Mouse (Mus musculus) hindbrain, embryonic 13.5 days (tissue): ENCODE measurements around the gene Setd1a. TPM values are rescaled to one million over a fixed set of nuclear protein-coding genes. Genes with fewer than 3 reads are reported as not detected.
A peak's percentile ranks its signal among the peaks of the same experiment; 100 is the strongest.
"Not testable (repeated sequence)": the region's sequence is repeated elsewhere in the genome, so short reads cannot be mapped to it uniquely, and the experiment has no call there.

Source experiments
- ATAC-seq: fragments of 200-750 bp; cut with Nextera tagmentation; 2 replicates; pipeline ENCODE4 v1.8.0; 2017; ENCODE audit warnings: moderate TSS enrichment; ENCODE audit not compliant: low FRiP score
- H3K27ac ChIP-seq: fragments of 300-500 bp; sonication (generic); 2 replicates; pipeline ENCODE4 v1.5.1; 2015; ENCODE audit warnings: inconsistent platforms, mild to moderate bottlenecking, moderate library complexity
- H3K27me3 ChIP-seq: fragments of 300-500 bp; sonication (generic); 2 replicates; pipeline ENCODE4 v1.6.1; 2015; ENCODE audit warnings: mild to moderate bottlenecking, inconsistent platforms
- H3K36me3 ChIP-seq: fragments of 300-500 bp; sonication (generic); 2 replicates; pipeline ENCODE4 v1.6.1; 2015; ENCODE audit warnings: mild to moderate bottlenecking, inconsistent platforms
- H3K4me1 ChIP-seq: fragments of 300-500 bp; sonication (generic); replicated peaks from 2 replicates; pipeline ENCODE4 v1.6.1; 2015; ENCODE audit warnings: inconsistent platforms
- H3K4me2 ChIP-seq: fragments of 300-500 bp; sonication (generic); 2 replicates; pipeline ENCODE4 v1.6.1; 2015; ENCODE audit warnings: inconsistent platforms, mild to moderate bottlenecking, moderate library complexity
- H3K4me3 ChIP-seq: fragments of 300-500 bp; sonication (generic); 2 replicates; pipeline ENCODE4 v1.5.1; 2015; ENCODE audit warnings: mild to moderate bottlenecking, inconsistent platforms
- H3K9ac ChIP-seq: fragments of 300-500 bp; sonication (generic); 2 replicates; pipeline ENCODE4 v1.6.1; 2015; ENCODE audit warnings: mild to moderate bottlenecking, inconsistent platforms
- H3K9me3 ChIP-seq: fragments of 300-500 bp; sonication (generic); 2 replicates; pipeline ENCODE4 v1.6.1; 2016; ENCODE audit warnings: inconsistent platforms
- WGBS: fragments of 180-500 bp; shearing (Covaris S2); methylation state at CpG from one replicate; pipeline ENCODE4 v1.1.7; 2015; 5-methylcytosine and 5-hydroxymethylcytosine counted together
- polyA plus RNA-seq: library from polyadenylated mRNA; unstranded; fragments of >200 nt; fragmentation: Nextera tagmentation; extraction: Ambion mirVana; gene quantifications from 2 replicates; pipeline ENCODE4 v1.2.1, GENCODE M21; 2015

The Setd1a gene
- polyA plus RNA-seq, 1 experiment from 2014 or later: 20.9 TPM

DNA sequence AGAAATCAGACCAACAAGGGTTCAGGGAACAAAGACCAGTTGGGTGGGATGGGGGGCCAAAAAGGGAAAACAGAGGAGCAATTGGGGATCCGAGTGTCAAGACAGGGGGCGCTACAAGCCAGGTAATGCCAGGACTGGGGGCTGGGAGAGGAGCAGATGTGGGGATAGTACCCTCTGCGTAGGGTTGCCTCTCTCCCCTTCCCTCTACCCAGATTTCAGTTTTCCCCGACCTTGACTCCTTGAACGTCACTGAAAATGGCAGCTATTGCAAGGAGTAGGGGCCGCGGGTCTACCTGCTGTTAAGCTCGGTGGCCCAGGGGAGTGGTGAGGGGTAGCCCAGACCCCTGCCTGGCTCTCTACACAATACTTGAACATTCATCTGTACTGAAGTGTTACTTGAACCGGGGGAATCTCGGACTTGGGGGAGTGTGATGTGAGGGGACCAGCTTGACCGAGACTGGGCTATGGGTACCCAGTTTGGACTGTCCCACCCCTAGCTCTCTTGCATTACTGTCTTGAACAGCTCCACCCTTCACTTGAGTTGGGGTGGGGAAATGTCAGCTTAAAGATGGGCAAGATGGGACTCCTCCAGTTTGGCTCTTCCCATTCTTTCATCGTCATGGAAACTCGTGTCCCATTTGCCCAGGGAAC lies 8.0 kb upstream of the Setd1a start:
- peak overlapping the region; percentile 24; the same call in 1 of the 2 replicates for H3K27ac ChIP-seq
- H3K4me3 ChIP-seq: no peak overlapping the region

DNA sequence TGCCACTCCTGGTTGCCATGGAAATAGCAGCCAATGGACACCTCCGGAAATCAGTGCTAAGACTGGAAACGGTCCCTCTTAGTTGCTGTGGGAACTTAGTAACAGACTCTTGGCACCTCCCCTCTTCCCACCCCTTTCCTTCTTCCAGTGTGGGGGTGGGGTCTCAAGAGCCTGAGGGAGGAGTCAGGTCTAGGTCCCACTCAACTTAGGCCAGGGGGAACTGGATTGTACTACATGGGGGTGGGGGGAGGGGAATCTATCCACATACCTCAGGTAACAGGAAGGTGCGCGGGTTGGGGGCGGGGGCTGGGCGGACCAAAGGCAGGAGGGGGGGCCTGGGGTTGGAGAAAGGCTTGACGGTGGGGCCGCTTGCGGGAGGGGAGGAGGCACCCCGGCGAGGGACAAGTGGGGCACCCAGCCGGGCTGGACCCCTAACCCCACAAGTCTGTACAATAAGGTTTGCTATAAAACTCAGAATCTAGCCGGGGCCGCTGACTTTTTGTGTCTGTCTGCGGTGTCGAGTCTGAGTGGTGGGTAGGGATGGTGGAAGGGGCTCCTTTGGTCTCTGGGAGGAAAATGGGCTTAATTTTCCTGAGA lies 7.4 kb upstream of the Setd1a start:
- H3K27ac ChIP-seq: peak overlapping the region; percentile 75
- H3K4me1 ChIP-seq: peaks cover 30% of the 10 kb centered on the region
- H3K4me3 ChIP-seq: peak overlapping the region; percentile 43
- H3K36me3 ChIP-seq: peaks cover 46% of the 10 kb centered on the region
- no peaks in the 10 kb centered on the region for H3K27me3 ChIP-seq
- H3K9me3 ChIP-seq: no peaks in the 10 kb centered on the region
- peak overlapping the region; percentile 78 for H3K9ac ChIP-seq
- peak overlapping the region; percentile 65 for H3K4me2 ChIP-seq
- under 1% methylated on average over 16 of the region's 16 CpGs for WGBS
- peak; percentile 82 for ATAC-seq

More for the DNA sequence above, 8.0 kb upstream of the Setd1a start:
- 51% methylated on average over 13 of the region's 13 CpGs for WGBS
- Histone ChIP-seq H3K27me3 (no peaks in the 10 kb centered on the region), H3K9ac (no peak overlapping the region), H3K36me3 (peaks cover 52% of the 10 kb centered on the region), H3K9me3 (no peaks in the 10 kb centered on the region), H3K4me2 (0 out of 2 replicates have a peak overlapping the region, but pooled peaks have one; percentile 65), H3K4me1 (peaks cover 30% of the 10 kb centered on the region)
- ATAC-seq: peak; percentile 40

DNA sequence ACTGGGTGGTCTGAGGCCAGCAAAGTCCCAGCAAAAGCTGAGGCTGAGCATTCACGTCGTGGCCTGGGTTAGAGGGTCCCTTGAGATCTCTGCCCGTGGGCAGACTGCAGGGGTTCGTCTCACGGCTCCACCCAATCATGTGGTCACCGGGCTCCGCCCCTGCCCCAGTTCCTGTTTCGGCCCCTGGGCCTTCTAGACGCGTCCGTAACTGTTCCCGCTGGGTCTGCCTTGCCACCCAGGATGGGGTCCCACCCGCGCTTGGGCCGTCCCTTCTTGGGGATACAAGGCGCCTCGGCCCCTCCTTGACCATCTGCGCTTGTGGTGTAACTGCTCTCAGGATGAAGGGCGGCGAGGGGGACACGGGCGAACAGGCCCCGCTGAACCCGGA lies 6.8 kb upstream of the Setd1a start, which contains the start of gene Orai3:
Gene Orai3, plus strand, starts transcription at position 165 of the 388 bp plus-strand sequence.
- Histone ChIP-seq H3K9ac (peak within 1 kb of the TSS; percentile 78), H3K4me1 (peaks cover 30% of the 10 kb centered on the region), H3K27ac (peak within 1 kb of the TSS; percentile 75), H3K9me3 (no peaks in the 10 kb centered on the region), H3K27me3 (no peaks in the 10 kb centered on the region), H3K36me3 (peaks cover 40% of the 10 kb centered on the region), H3K4me3 (peak within 1 kb of the TSS; percentile 43), H3K4me2 (peak within 1 kb of the TSS; percentile 65)
- 0% methylated on average over 24 of the region's 24 CpGs for WGBS
- peak; percentile 57; the same call in 1 of the 2 replicates for ATAC-seq

DNA sequence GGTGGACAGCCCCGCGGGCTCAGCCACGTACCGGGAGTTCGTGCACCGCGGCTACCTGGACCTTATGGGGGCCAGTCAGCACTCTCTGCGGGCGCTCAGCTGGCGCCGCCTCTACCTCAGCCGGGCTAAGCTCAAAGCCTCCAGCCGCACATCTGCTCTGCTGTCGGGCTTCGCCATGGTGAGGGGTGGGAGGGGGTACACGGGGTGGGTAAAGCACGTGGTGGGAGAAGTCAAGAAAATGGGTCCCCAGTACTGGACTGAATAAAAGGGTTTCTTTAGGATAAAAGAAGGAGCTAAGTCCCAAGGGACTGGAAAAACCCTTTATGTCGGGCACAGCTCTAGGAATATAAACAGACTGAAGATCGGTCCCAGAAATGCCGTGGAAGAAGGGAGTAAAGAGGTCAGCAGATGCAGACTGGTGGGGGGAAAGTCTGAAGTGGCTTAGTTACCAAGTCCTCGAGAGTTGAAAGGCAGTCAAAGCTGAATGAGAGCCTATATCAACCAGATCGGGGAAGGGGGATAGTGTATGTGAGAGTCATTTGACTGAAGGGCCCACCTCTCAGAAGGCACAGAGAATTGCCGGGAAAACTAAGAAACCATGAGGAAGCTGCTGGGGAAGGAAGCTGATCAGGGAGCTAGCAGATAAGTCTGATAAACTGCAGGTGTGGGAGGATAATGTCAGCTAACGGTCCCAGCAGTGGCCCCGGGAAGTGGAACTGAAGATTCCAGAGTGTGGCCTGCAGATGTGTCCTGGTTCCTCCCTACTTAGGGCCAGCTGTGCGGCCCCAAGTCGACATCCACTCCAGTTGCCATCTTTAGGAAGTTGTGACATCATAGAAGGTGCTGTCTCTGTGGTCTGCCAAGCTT lies 6.2 kb upstream of the Setd1a start:
- peak overlapping the region; percentile 43 for H3K4me3 ChIP-seq
- peak overlapping the region; percentile 65 for H3K4me2 ChIP-seq
- H3K27me3 ChIP-seq: no peaks in the 10 kb centered on the region
- H3K9ac ChIP-seq: peak overlapping the region; percentile 78
- peak overlapping the region; percentile 75 for H3K27ac ChIP-seq
- WGBS: 5% methylated on average over 27 of the region's 27 CpGs
- peaks cover 34% of the 10 kb centered on the region for H3K36me3 ChIP-seq
- no peaks in the 10 kb centered on the region for H3K9me3 ChIP-seq
- peaks cover 30% of the 10 kb centered on the region for H3K4me1 ChIP-seq
- peak; percentile 18; the same call in 1 of the 2 replicates for ATAC-seq

DNA sequence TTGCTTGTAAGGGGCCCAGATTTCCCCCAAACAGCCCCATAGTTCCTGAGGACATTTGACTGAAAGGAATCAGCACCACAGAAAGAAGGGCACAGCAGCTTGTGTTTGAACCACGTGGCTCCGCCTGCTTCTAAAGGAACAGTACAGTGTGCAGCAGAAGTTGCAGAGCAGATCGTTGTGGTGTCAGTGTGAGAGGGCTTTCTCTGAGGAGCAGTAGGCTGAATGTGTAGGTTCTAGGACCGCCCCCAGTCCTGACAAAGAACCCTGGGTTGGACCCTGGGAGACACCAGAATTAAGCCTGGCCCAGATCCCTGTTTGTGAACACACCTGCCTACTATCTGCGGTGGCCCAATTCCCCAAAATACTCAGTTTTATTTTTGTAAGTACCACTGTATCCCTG lies 5.2 kb upstream of the Setd1a start:
- ATAC-seq: no peak
- Histone ChIP-seq H3K27ac (no peak overlapping the region), H3K4me2 (peak overlapping the region; percentile 65), H3K9me3 (no peaks in the 10 kb centered on the region), H3K4me3 (no peak overlapping the region), H3K27me3 (no peaks in the 10 kb centered on the region), H3K4me1 (peaks cover 35% of the 10 kb centered on the region), H3K36me3 (peaks cover 24% of the 10 kb centered on the region), H3K9ac (no peak overlapping the region)
- 77% methylated on average over 5 of the region's 5 CpGs for WGBS

DNA sequence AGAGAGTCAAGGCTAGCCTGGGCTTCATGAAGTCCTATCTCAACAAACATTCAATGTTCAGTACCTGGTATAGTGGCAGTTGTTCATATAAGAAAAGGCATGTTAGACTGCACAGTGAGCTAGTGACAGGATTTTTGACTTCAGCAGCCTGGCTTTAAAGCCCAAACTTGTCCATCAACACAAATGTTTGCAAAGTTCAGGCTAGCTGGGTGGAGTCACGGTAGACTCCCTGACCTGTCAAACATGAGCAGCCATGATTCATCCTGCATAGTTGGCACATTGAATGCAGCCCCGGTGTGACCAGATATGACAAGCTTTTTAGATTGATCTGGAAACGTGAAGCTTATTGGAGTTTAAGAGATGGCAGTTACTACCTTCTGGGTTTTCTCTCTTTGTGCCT lies 4.4 kb upstream of the Setd1a start:
- Histone ChIP-seq H3K4me3 (no peak overlapping the region), H3K9me3 (no peaks in the 10 kb centered on the region), H3K27me3 (no peaks in the 10 kb centered on the region), H3K4me2 (no peak overlapping the region), H3K27ac (no peak overlapping the region), H3K36me3 (peaks cover 16% of the 10 kb centered on the region), H3K9ac (no peak overlapping the region), H3K4me1 (peaks cover 35% of the 10 kb centered on the region)
- 87% methylated on average over 3 of the region's 3 CpGs for WGBS
- ATAC-seq: no peak

DNA sequence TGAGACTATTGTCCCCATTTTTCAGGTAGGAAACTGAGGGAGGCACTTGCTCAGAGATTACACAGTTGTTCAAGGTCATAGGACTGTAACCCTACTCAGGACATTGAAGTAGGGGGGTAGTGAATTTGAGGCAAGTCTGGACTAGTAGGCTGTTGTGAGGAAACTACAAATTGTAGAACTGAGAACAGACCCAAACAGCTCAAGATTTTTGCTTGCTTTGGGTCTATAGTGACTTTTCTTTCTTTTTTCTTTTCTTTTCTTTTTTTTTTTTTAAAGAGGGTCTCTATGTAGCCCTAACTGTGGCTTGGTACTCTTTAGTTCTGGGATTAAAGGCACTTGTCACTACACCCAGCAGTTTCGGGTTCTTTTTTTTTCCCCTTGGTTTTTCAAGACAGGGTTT lies 3.9 kb upstream of the Setd1a start:
- Histone ChIP-seq H3K4me3 (no peak overlapping the region), H3K27me3 (no peaks in the 10 kb centered on the region), H3K9ac (no peak overlapping the region), H3K36me3 (peaks cover 11% of the 10 kb centered on the region), H3K27ac (no peak overlapping the region), H3K4me2 (no peak overlapping the region), H3K9me3 (no peaks in the 10 kb centered on the region), H3K4me1 (peaks cover 35% of the 10 kb centered on the region)
- ATAC-seq: no peak
- WGBS: 100% methylated on average over 1 of the region's 1 CpGs

DNA sequence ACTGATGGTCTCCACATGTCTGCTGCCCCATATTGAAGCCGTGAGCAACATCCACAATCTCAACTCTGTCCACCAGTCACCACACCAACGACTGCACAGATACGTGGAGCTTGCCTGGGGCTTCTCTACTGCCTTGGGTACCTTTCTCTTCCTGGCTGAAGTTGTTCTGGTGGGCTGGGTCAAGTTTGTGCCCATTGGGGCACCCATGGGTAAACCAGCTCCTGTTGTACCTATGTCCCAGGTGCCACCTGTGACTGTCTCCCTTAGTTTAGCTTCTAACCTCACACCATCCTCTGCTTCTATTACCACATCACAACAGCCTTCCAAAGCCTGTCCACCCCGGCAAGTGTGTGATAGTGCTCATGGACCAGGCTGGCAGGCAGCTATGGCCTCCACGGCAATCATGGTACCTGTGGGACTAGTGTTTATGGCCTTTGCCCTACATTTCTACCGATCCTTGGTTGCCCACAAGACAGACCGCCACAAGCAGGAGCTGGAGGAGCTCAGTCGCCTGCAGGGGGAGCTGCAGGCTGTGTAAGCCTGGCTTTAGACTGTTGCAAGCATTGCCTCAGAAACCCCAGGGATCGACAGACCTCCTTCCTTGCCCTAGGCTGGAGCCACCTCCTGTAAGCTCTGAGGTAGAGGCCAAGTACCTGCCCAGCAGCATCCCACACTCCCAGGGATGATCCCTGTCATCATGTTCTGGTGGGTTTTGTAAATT lies 2.6 kb upstream of the Setd1a start:
- WGBS: 46% methylated on average over 9 of the region's 9 CpGs
- Histone ChIP-seq H3K9me3 (no peaks in the 10 kb centered on the region), H3K27me3 (no peaks in the 10 kb centered on the region), H3K9ac (peak overlapping the region; percentile 19; the same call in 1 of the 2 replicates), H3K4me3 (no peak overlapping the region), H3K27ac (no peak overlapping the region), H3K4me1 (peaks cover 37% of the 10 kb centered on the region), H3K4me2 (no peak overlapping the region), H3K36me3 (peaks cover 4% of the 10 kb centered on the region)
- no peak for ATAC-seq

DNA sequence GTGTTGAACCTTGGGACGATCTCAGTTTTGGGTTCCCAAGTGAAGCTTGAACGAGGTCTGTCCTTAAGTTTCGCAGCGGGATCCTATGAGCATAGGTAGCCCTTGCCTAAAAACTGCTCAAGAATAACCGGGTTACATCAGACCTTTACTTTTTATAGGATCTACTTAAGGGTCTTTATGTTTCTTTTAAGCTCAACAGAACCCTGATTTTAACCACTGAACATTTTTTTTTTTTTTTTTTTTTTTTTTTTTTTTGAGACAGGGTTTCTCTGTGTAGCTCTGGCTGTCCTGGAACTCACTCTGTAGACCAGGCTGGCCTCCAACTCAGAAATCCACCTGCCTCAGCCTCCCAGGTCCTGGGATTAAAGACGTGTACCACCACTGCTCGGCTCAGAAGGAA lies 633 bp upstream of the Setd1a start:
- not testable (repeated sequence) for H3K27me3 ChIP-seq, H3K9me3 ChIP-seq, ATAC-seq
- peaks cover 19% of the 10 kb centered on the region for H3K36me3 ChIP-seq
- peak overlapping the region; percentile 98 for H3K27ac ChIP-seq
- peak overlapping the region; percentile 91 for H3K9ac ChIP-seq
- H3K4me2 ChIP-seq: peak overlapping the region; percentile 82
- H3K4me3 ChIP-seq: peak overlapping the region; percentile 84
- WGBS: 81% methylated on average over 7 of the region's 7 CpGs
- peaks cover 21% of the 10 kb centered on the region for H3K4me1 ChIP-seq

DNA sequence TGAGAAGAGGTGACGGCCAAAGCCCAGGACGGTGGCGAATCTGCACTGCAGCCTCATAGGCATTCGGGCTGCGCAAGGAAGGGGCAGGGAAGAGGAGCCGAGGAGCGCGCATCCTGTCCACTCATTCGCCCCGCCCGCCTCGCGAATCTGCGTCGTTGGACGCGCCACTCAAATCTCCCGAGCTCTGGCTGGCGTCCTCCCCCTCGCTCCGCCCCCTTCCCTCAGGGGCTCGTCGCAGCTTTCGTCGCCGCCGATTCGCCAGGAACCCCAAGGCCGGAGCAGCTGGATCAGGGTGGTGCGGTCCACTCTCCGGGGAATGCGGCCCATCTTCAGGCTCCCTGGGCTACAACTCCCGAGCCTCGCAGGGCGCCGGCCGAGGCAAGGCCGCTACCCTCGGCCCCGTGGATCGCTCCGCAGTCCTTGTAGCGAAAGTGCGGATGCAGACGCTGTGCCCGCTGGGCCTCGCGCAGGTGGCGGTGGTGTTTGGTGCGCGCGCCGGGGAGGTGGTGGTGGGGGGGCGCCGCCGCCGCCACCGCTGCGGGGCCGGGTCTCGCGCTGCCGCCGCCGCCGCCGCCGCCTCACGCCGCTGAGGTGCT lies 506 bp downstream of the Setd1a start:
- H3K4me1 ChIP-seq: peaks cover 20% of the 10 kb centered on the region

DNA sequence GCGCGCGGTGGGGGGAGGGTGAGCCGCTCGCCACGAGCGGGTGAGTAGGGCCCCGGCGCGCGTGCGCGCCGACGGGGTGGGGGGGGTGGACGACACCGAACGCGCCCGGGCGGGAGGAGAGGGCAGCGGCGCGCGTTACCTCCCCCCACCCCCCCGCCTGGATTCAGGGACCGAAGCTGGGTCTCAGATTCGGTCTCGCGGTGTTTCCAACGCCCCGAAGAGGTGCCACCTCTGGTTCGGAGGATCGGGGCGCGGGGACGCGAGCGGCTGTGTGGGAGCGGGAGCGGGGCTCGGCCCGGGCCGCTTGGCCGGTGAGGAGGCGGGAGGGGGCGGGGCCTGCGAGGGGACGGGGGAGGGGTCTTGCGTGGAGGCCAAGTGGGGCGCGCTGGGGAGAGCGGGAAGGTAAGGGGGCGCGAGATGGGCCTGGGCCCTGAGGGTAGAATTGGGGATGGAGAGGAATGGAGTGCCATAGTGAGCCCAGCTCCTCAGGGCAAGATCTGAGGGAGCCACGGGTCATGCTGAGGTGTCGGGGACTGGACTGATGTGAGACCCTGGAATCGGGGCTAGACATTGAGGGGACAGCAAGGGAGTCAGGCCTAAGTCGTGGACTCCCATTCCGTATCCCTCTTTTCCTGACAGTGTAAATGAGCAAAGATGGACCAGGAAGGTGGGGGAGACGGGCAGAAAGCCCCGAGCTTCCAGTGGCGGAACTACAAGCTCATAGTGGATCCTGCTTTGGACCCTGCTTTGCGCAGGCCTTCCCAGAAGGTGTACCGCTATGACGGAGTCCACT lies 1.2 kb downstream of the Setd1a start:
- ATAC-seq: peak; percentile 39
- Histone ChIP-seq H3K36me3 (peaks cover 38% of the 10 kb centered on the region), H3K4me2 (peak overlapping the region; percentile 82), H3K27me3 (no peaks in the 10 kb centered on the region), H3K27ac (peak overlapping the region; percentile 98), H3K9me3 (no peaks in the 10 kb centered on the region), H3K9ac (peak overlapping the region; percentile 91), H3K4me3 (peak overlapping the region; percentile 84), H3K4me1 (peaks cover 20% of the 10 kb centered on the region)
- 4% methylated on average over 43 of the region's 66 CpGs for WGBS

More for the DNA sequence above, 506 bp downstream of the Setd1a start:
- no peaks in the 10 kb centered on the region for H3K27me3 ChIP-seq
- peak overlapping the region; percentile 82 for H3K4me2 ChIP-seq
- peak overlapping the region; percentile 98 for H3K27ac ChIP-seq
- ATAC-seq: peak; percentile 94
- H3K9ac ChIP-seq: peak overlapping the region; percentile 91
- peaks cover 31% of the 10 kb centered on the region for H3K36me3 ChIP-seq
- peak overlapping the region; percentile 84 for H3K4me3 ChIP-seq
- H3K9me3 ChIP-seq: no peaks in the 10 kb centered on the region
- 0% methylated on average over 56 of the region's 70 CpGs for WGBS
